Mouse (Mus musculus) hindbrain, embryonic 11.5 days (tissue): Measurements from ENCODE around the gene Adam33. TPM values are rescaled to one million over a fixed set of nuclear protein-coding genes. Genes with fewer than 3 reads are reported as not detected.

Experiments
- ATAC-seq: fragments of 200-750 bp; cut with Nextera tagmentation; 2 replicates; pipeline ENCODE4 v1.8.0; 2017; ENCODE audit warnings: mild to moderate bottlenecking, moderate TSS enrichment, moderate library complexity; ENCODE audit not compliant: low FRiP score
- DNase-seq: peaks from one replicate; pipeline ENCODE4 v3.0.0-alpha.2; 2015; ENCODE audit warnings: low spot score
- H3K27ac ChIP-seq: fragments of 300-500 bp; sonication (generic); 2 replicates; pipeline ENCODE4 v1.5.1; 2014; ENCODE audit warnings: mild to moderate bottlenecking, low read depth, low read length
- H3K27me3 ChIP-seq: fragments of 300-500 bp; sonication (generic); 2 replicates; pipeline ENCODE4 v1.6.1; 2014; ENCODE audit warnings: mild to moderate bottlenecking, low read length, moderate library complexity, mixed read lengths; ENCODE audit not compliant: control insufficient read depth, insufficient read depth
- H3K36me3 ChIP-seq: fragments of 300-500 bp; sonication (generic); 2 replicates; pipeline ENCODE4 v1.6.1; 2014; ENCODE audit warnings: mild to moderate bottlenecking, low read length, moderate library complexity, mixed read lengths; ENCODE audit not compliant: control insufficient read depth, insufficient read depth
- H3K4me1 ChIP-seq: fragments of 300-500 bp; sonication (generic); replicated peaks from 2 replicates; pipeline ENCODE4 v1.6.1; 2014; ENCODE audit warnings: low read length, mixed read lengths; ENCODE audit not compliant: control insufficient read depth, insufficient read depth
- H3K4me2 ChIP-seq: fragments of 300-500 bp; sonication (generic); replicated peaks from 2 replicates; pipeline ENCODE4 v1.6.1; 2014; ENCODE audit warnings: mild to moderate bottlenecking, low read depth, low read length
- H3K4me3 ChIP-seq: fragments of 300-500 bp; sonication (generic); 2 replicates; pipeline ENCODE4 v1.5.1; 2014; ENCODE audit warnings: low read depth, low read length
- H3K9ac ChIP-seq: fragments of 300-500 bp; sonication (generic); 2 replicates; pipeline ENCODE4 v1.6.1; 2014; ENCODE audit warnings: low read depth, low read length
- H3K9me3 ChIP-seq: fragments of 300-500 bp; sonication (generic); 2 replicates; pipeline ENCODE4 v1.6.1; 2016; ENCODE audit warnings: low read length; ENCODE audit not compliant: control insufficient read depth
- WGBS: fragments of 180-500 bp; shearing (Covaris S2); extraction: QIAGEN DNeasy Blood & Tissue Kit; methylation state at CpG from one replicate; pipeline ENCODE4 v1.1.7; 2014; 5-methylcytosine and 5-hydroxymethylcytosine counted together
- polyA plus RNA-seq: library from polyadenylated mRNA; unstranded; fragments of >200 nt; fragmentation: Nextera tagmentation; extraction: Ambion mirVana; gene quantifications from 2 replicates; pipeline ENCODE4 v1.2.1, GENCODE M21; 2014

The Adam33 gene
- polyA plus RNA-seq, 1 experiment from 2014 or later: 0.66 TPM

- Histone ChIP-seq H3K27ac (no peak overlapping the region), H3K27me3 (peaks cover 19% of the 10 kb centered on the region), H3K36me3 (no peaks in the 10 kb centered on the region), H3K9ac (no peak overlapping the region), H3K9me3 (no peaks in the 10 kb centered on the region), H3K4me3 (no peak overlapping the region), H3K4me1 (0 out of 2 replicates have a peak, but pooled peaks cover 2% of the 10 kb centered on the region), H3K4me2 (no peak overlapping the region)
- DNase-seq (no peak), ATAC-seq (no peak)
- WGBS: 75% methylated on average over 5 of the region's 5 CpGs
Observed at GRCm38 (mm10) chr2:131061607-131062006, 2.0 kb downstream of the Adam33 start.

GRCm38 (mm10) chr2:131060784-131061183 lies 2.8 kb downstream of the Adam33 start:
- Histone ChIP-seq H3K9ac (no peak overlapping the region), H3K4me1 (0 out of 2 replicates have a peak, but pooled peaks cover 2% of the 10 kb centered on the region), H3K27me3 (peaks cover 26% of the 10 kb centered on the region), H3K27ac (no peak overlapping the region), H3K4me2 (no peak overlapping the region), H3K4me3 (no peak overlapping the region), H3K36me3 (no peaks in the 10 kb centered on the region), H3K9me3 (no peaks in the 10 kb centered on the region)
- WGBS: 49% methylated on average over 6 of the region's 6 CpGs
- ATAC-seq (no peak), DNase-seq (peak; percentile 29)

GRCm38 (mm10) chr2:131059781-131060540 lies 3.7 kb downstream of the Adam33 start:
- Histone ChIP-seq H3K4me1 (0 out of 2 replicates have a peak, but pooled peaks cover 2% of the 10 kb centered on the region), H3K4me3 (no peak overlapping the region), H3K36me3 (no peaks in the 10 kb centered on the region), H3K9me3 (no peaks in the 10 kb centered on the region), H3K9ac (no peak overlapping the region), H3K4me2 (no peak overlapping the region), H3K27me3 (peaks cover 34% of the 10 kb centered on the region), H3K27ac (no peak overlapping the region)
- WGBS: 69% methylated on average over 9 of the region's 9 CpGs
- no peak for ATAC-seq
- DNase-seq: no peak

- ATAC-seq (no peak), DNase-seq (no peak)
- Histone ChIP-seq H3K27me3 (peaks cover 37% of the 10 kb centered on the region), H3K4me1 (peaks cover 2% of the 10 kb centered on the region; the same call in 1 of the 2 replicates), H3K9ac (no peak overlapping the region), H3K9me3 (no peaks in the 10 kb centered on the region), H3K4me2 (no peak overlapping the region), H3K4me3 (no peak overlapping the region), H3K36me3 (no peaks in the 10 kb centered on the region), H3K27ac (no peak overlapping the region)
- WGBS: 78% methylated on average over 1 of the region's 1 CpGs
Observed at GRCm38 (mm10) chr2:131059377-131059776, 4.2 kb downstream of the Adam33 start.

- H3K4me2 ChIP-seq: no peak overlapping the region
- no peak overlapping the region for H3K27ac ChIP-seq
- ATAC-seq: no peak
- no peaks in the 10 kb centered on the region for H3K36me3 ChIP-seq
- WGBS: 96% methylated on average over 8 of the region's 8 CpGs
- peaks cover 7% of the 10 kb centered on the region for H3K4me1 ChIP-seq
- H3K27me3 ChIP-seq: peaks cover 41% of the 10 kb centered on the region
- H3K4me3 ChIP-seq: no peak overlapping the region
- DNase-seq: no peak
- H3K9ac ChIP-seq: no peak overlapping the region
- H3K9me3 ChIP-seq: no peaks in the 10 kb centered on the region
Observed at GRCm38 (mm10) chr2:131058672-131059071, 4.9 kb downstream of the Adam33 start.

- H3K4me3 ChIP-seq: no peak overlapping the region
- H3K4me2 ChIP-seq: no peak overlapping the region
- H3K27ac ChIP-seq: no peak overlapping the region
- no peak overlapping the region for H3K9ac ChIP-seq
- no peaks in the 10 kb centered on the region for H3K36me3 ChIP-seq
- DNase-seq (peak; percentile 55), ATAC-seq (peak; percentile 22; the same call in 1 of the 2 replicates)
- 4% methylated on average over 10 of the region's 10 CpGs for WGBS
- H3K4me1 ChIP-seq: peaks cover 5% of the 10 kb centered on the region
- no peaks in the 10 kb centered on the region for H3K9me3 ChIP-seq
- peaks cover 45% of the 10 kb centered on the region for H3K27me3 ChIP-seq
Observed at GRCm38 (mm10) chr2:131056191-131056590, 7.4 kb downstream of the Adam33 start.

- Histone ChIP-seq H3K27me3 (peaks cover 45% of the 10 kb centered on the region), H3K4me3 (no peak overlapping the region), H3K4me1 (peaks cover 5% of the 10 kb centered on the region), H3K9me3 (no peaks in the 10 kb centered on the region), H3K4me2 (no peak overlapping the region), H3K27ac (no peak overlapping the region), H3K9ac (no peak overlapping the region), H3K36me3 (no peaks in the 10 kb centered on the region)
- WGBS: 2% methylated on average over 10 of the region's 10 CpGs
- peak; percentile 60; the same call in 1 of the 2 replicates for ATAC-seq
- DNase-seq: peak; percentile 83
Observed at GRCm38 (mm10) chr2:131055631-131056030, 8.0 kb downstream of the Adam33 start.

- peaks cover 45% of the 10 kb centered on the region for H3K27me3 ChIP-seq
- H3K36me3 ChIP-seq: no peaks in the 10 kb centered on the region
- WGBS: 2% methylated on average over 21 of the region's 21 CpGs
- peak overlapping the region; percentile 15; the same call in 1 of the 2 replicates for H3K4me3 ChIP-seq
- DNase-seq: peak; percentile 55
- peaks cover 5% of the 10 kb centered on the region for H3K4me1 ChIP-seq
- H3K27ac ChIP-seq: no peak overlapping the region
- no peaks in the 10 kb centered on the region for H3K9me3 ChIP-seq
- peak overlapping the region; percentile 43 for H3K4me2 ChIP-seq
- ATAC-seq: 0 out of 2 replicates have a peak, but pooled peaks have one; percentile 17
- H3K9ac ChIP-seq: no peak overlapping the region
Observed at GRCm38 (mm10) chr2:131054646-131055264, 8.9 kb downstream of the Adam33 start.
